ENCODE assay signal across 12 mouse cellular contexts in genomic region chr3:149233191-149233641, GRCm38 (mm10).
DNase-seq lines count a peak whose midpoint lies in the region; ATAC-seq and TF ChIP-seq lines count a peak whose summit lies in the region.
"Had no signal": no experiment of that assay in that cellular context is flagged by ENCODE, and none has a peak within 500 bp of the region (broad histone marks: within the 10 kb centered on the region; RNA-seq: fewer than 3 reads in every experiment).

No protein-coding gene starts in this region.

- H3K4me1 ChIP-seq in heart, embryonic 14.5 days (ENCODE audit: control insufficient read depth in 2 of 2, insufficient read depth in 2 of 2, low read length in 2 of 2) = peaks cover 4 to 7% of the 10 kb centered on the region in 2 experiments; a peak in 3 of 4 replicates
- H3K4me1 ChIP-seq in heart, embryonic 11.5 days (ENCODE audit: control insufficient read depth, insufficient read depth, low read length) = no peaks in the 10 kb centered on the region
- H3K4me1 ChIP-seq in limb, embryonic 14.5 days (ENCODE audit: control insufficient read depth, insufficient read depth, low read length) = no peaks in the 10 kb centered on the region
- no peaks in the 10 kb centered on the region for H3K4me1 ChIP-seq in limb, embryonic 10.5 days
- H3K4me1 ChIP-seq in embryonic fibroblast, embryonic 13.5 days (ENCODE audit: control insufficient read depth, insufficient read depth, low read length) = peaks cover 7% of the 10 kb centered on the region
- H3K4me1 ChIP-seq in forebrain, postnatal 0 days (ENCODE audit: insufficient read depth) = no peaks in the 10 kb centered on the region
- H3K4me1 ChIP-seq in hindbrain, embryonic 13.5 days (replicated peaks) = no peaks in the 10 kb centered on the region
- H3K4me1 ChIP-seq: embryonic facial prominence, embryonic 12.5 days; hindbrain, embryonic 10.5 days had no signal

- no peak for DNase-seq in limb, embryonic 14.5 days (ENCODE audit: low spot score)
- DNase-seq in limb, embryonic 10.5 days (ENCODE audit: low spot score) = no peak
- DNase-seq in left cerebral cortex, postnatal 36 days (ENCODE audit: low spot score in 2 of 2) = peak; percentile 59 to 76
- DNase-seq in forebrain, postnatal 0 days = no peak
- DNase-seq: cerebellum, adult 9-10 months had no signal

- TF ChIP-seq CTCF in embryonic fibroblast, embryonic 13.5 days (IDR thresholded peaks at IDR 0.05; ENCODE audit: borderline replicate concordance, insufficient read depth, low read length) = no peak
- TF ChIP-seq CTCF in forebrain, postnatal 0 days (IDR thresholded peaks at IDR 0.05; ENCODE audit: low read depth) = no peak

- no peaks in the 10 kb centered on the region for H3K36me3 ChIP-seq in heart, embryonic 14.5 days (ENCODE audit: control insufficient read depth, insufficient read depth, low read length)
- no peaks in the 10 kb centered on the region for H3K36me3 ChIP-seq in heart, embryonic 11.5 days (ENCODE audit: control insufficient read depth, insufficient read depth, low read length)
- H3K36me3 ChIP-seq in limb, embryonic 14.5 days (ENCODE audit: control insufficient read depth, insufficient read depth, low read length) = no peaks in the 10 kb centered on the region
- H3K36me3 ChIP-seq in limb, embryonic 10.5 days = no peaks in the 10 kb centered on the region
- H3K36me3 ChIP-seq in forebrain, postnatal 0 days (ENCODE audit: insufficient read depth) = no peaks in the 10 kb centered on the region
- H3K36me3 ChIP-seq in hindbrain, embryonic 13.5 days = no peaks in the 10 kb centered on the region
- H3K36me3 ChIP-seq: embryonic facial prominence, embryonic 12.5 days; hindbrain, embryonic 10.5 days had no signal

- intact Hi-C loops in left cerebral cortex, postnatal 36 days (cut with DNase I) = no loop called here

- peak overlapping the region; percentile 15 to 32; a peak in 2 of 4 replicates for H3K27ac ChIP-seq in heart, embryonic 14.5 days (replicated peaks in 1 of 2; ENCODE audit: control insufficient read depth in 1 of 2, insufficient read depth in 1 of 2, low read depth in 2 of 2, low read length in 2 of 2)
- H3K27ac ChIP-seq in heart, embryonic 11.5 days (ENCODE audit: low read depth, low read length) = no peak overlapping the region
- no peak overlapping the region for H3K27ac ChIP-seq in limb, embryonic 14.5 days (replicated peaks; ENCODE audit: low read depth, low read length)
- no peak overlapping the region for H3K27ac ChIP-seq in limb, embryonic 10.5 days
- peak overlapping the region; percentile 42; the same call in 1 of the 2 replicates for H3K27ac ChIP-seq in embryonic fibroblast, embryonic 13.5 days (ENCODE audit: insufficient read depth, low read length)
- H3K27ac ChIP-seq in forebrain, postnatal 0 days (ENCODE audit: low read depth, low read length) = no peak overlapping the region
- H3K27ac ChIP-seq in hindbrain, embryonic 13.5 days = no peak overlapping the region
- H3K27ac ChIP-seq: embryonic facial prominence, embryonic 12.5 days; hindbrain, embryonic 10.5 days had no signal

- no peaks in the 10 kb centered on the region for H3K27me3 ChIP-seq in heart, embryonic 14.5 days (ENCODE audit: control insufficient read depth, insufficient read depth, low read length)
- no peaks in the 10 kb centered on the region for H3K27me3 ChIP-seq in heart, embryonic 11.5 days (ENCODE audit: control insufficient read depth, insufficient read depth, low read length)
- H3K27me3 ChIP-seq in limb, embryonic 14.5 days (ENCODE audit: control insufficient read depth, insufficient read depth, low read length) = no peaks in the 10 kb centered on the region
- H3K27me3 ChIP-seq in limb, embryonic 10.5 days (ENCODE audit: low read depth, poor library complexity, severe bottlenecking) = no peaks in the 10 kb centered on the region
- H3K27me3 ChIP-seq in forebrain, postnatal 0 days (ENCODE audit: insufficient read depth, low read length) = no peaks in the 10 kb centered on the region
- H3K27me3 ChIP-seq in hindbrain, embryonic 13.5 days = no peaks in the 10 kb centered on the region
- H3K27me3 ChIP-seq: embryonic facial prominence, embryonic 12.5 days; Patski had no signal

- 0 out of 2 replicates have a peak, but pooled peaks cover 2% of the 10 kb centered on the region for H3K9me3 ChIP-seq in heart, embryonic 14.5 days (ENCODE audit: control insufficient read depth, low read length)
- H3K9me3 ChIP-seq in heart, embryonic 11.5 days (replicated peaks; ENCODE audit: control insufficient read depth, low read length) = no peaks in the 10 kb centered on the region
- no peaks in the 10 kb centered on the region for H3K9me3 ChIP-seq in limb, embryonic 14.5 days (ENCODE audit: control insufficient read depth, low read length)
- no peaks in the 10 kb centered on the region for H3K9me3 ChIP-seq in limb, embryonic 10.5 days (replicated peaks)
- H3K9me3 ChIP-seq in forebrain, postnatal 0 days (ENCODE audit: low read length) = no peaks in the 10 kb centered on the region
- H3K9me3 ChIP-seq in hindbrain, embryonic 13.5 days = no peaks in the 10 kb centered on the region
- H3K9me3 ChIP-seq: embryonic facial prominence, embryonic 12.5 days; hindbrain, embryonic 10.5 days had no signal

- WGBS in heart, embryonic 14.5 days = 69% methylated on average over 7 of the region's 7 CpGs
- 69% methylated on average over 7 of the region's 7 CpGs for WGBS in heart, embryonic 11.5 days (ENCODE audit: insufficient replicate concordance)
- WGBS in limb, embryonic 14.5 days = 66% methylated on average over 7 of the region's 7 CpGs
- WGBS in limb, embryonic 10.5 days = 89% methylated on average over 7 of the region's 7 CpGs
- WGBS in forebrain, postnatal 0 days = 78% methylated on average over 7 of the region's 7 CpGs
- WGBS in hindbrain, embryonic 13.5 days = 88% methylated on average over 7 of the region's 7 CpGs

- no peak for TF ChIP-seq POLR2A in limb, embryonic 14.5 days (IDR thresholded peaks at IDR 0.05; ENCODE audit: borderline replicate concordance, extremely low read depth, insufficient read depth, insufficient read length)
- TF ChIP-seq POLR2A in embryonic fibroblast, embryonic 13.5 days (IDR thresholded peaks at IDR 0.05; ENCODE audit: low read depth, low read length) = no peak

- ATAC-seq in heart, embryonic 14.5 days (ENCODE audit: insufficient number of reproducible peaks, insufficient read depth, low FRiP score, low read depth) = no peak
- ATAC-seq in heart, embryonic 11.5 days (replicated peaks; ENCODE audit: insufficient number of reproducible peaks, low FRiP score, low TSS enrichment) = no peak
- ATAC-seq in limb, embryonic 14.5 days (ENCODE audit: low FRiP score, low read depth) = peak; percentile 12; the same call in 1 of the 2 replicates
- ATAC-seq in forebrain, postnatal 0 days = no peak
- ATAC-seq in hindbrain, embryonic 13.5 days (ENCODE audit: low FRiP score) = no peak
- ATAC-seq: Patski had no signal

- H3K9ac ChIP-seq in heart, embryonic 14.5 days (ENCODE audit: low read length) = no peak overlapping the region
- no peak overlapping the region for H3K9ac ChIP-seq in heart, embryonic 11.5 days (ENCODE audit: low read depth, low read length)
- H3K9ac ChIP-seq in limb, embryonic 14.5 days (ENCODE audit: low read depth, low read length, severe bottlenecking) = no peak overlapping the region
- H3K9ac ChIP-seq in forebrain, postnatal 0 days = no peak overlapping the region
- no peak overlapping the region for H3K9ac ChIP-seq in hindbrain, embryonic 13.5 days
- H3K9ac ChIP-seq: embryonic facial prominence, embryonic 12.5 days had no signal

- no peak overlapping the region for H3K4me3 ChIP-seq in heart, embryonic 14.5 days (ENCODE audit: control insufficient read depth in 1 of 2, insufficient read depth in 1 of 2, low read depth in 1 of 2, low read length in 2 of 2)
- no peak overlapping the region for H3K4me3 ChIP-seq in heart, embryonic 11.5 days (ENCODE audit: low read depth, low read length)
- no peak overlapping the region for H3K4me3 ChIP-seq in limb, embryonic 14.5 days (replicated peaks; ENCODE audit: low read length)
- no peak overlapping the region for H3K4me3 ChIP-seq in limb, embryonic 10.5 days
- H3K4me3 ChIP-seq in embryonic fibroblast, embryonic 13.5 days (ENCODE audit: insufficient read depth, low read length) = no peak overlapping the region
- H3K4me3 ChIP-seq in forebrain, postnatal 0 days (ENCODE audit: low read depth, low read length) = no peak overlapping the region
- H3K4me3 ChIP-seq in hindbrain, embryonic 13.5 days = no peak overlapping the region
- H3K4me3 ChIP-seq: embryonic facial prominence, embryonic 12.5 days; hindbrain, embryonic 10.5 days had no signal

- no peak overlapping the region for H3K4me2 ChIP-seq in heart, embryonic 14.5 days (ENCODE audit: low read length)
- H3K4me2 ChIP-seq in heart, embryonic 11.5 days = no peak overlapping the region
- no peak overlapping the region for H3K4me2 ChIP-seq in limb, embryonic 14.5 days (replicated peaks; ENCODE audit: low read depth, low read length, severe bottlenecking)
- no peak overlapping the region for H3K4me2 ChIP-seq in forebrain, postnatal 0 days (ENCODE audit: low read depth)
- H3K4me2 ChIP-seq in hindbrain, embryonic 13.5 days = no peak overlapping the region
- H3K4me2 ChIP-seq: embryonic facial prominence, embryonic 12.5 days had no signal

Comparison
In these comparisons a context has a peak if more than half of its experiments do, and no peak if none do; other contexts are left out.
1. H3K27ac ChIP-seq: peak in heart, embryonic 14.5 days (2 of 2) and embryonic fibroblast, embryonic 13.5 days (single experiment); none in heart, embryonic 11.5 days (single experiment), limb, embryonic 14.5 days (single experiment), limb, embryonic 10.5 days (single experiment), forebrain, postnatal 0 days (single experiment) and hindbrain, embryonic 13.5 days (single experiment).
2. DNase-seq: peak in left cerebral cortex, postnatal 36 days (2 of 2); none in limb, embryonic 14.5 days (single experiment), limb, embryonic 10.5 days (single experiment) and forebrain, postnatal 0 days (single experiment).